Mouse (Mus musculus) frontal cortex, adult (tissue): ENCODE data around the gene Neurog3.

ENCODE experiments used
- ATAC-seq: cut with Nextera tagmentation; 2 replicates; pipeline ENCODE4 v1.9.2; 2017; ENCODE audit warnings: mild to moderate bottlenecking, moderate library complexity, mixed read lengths; ENCODE audit not compliant: low TSS enrichment

Neurog3 gene

GRCm38 (mm10) chr10:62132691-62133281 lies at the start of gene Neurog3:
Gene Neurog3 (plus strand): TSS chr10:62133090.
- no peak for ATAC-seq

- ATAC-seq: no peak
Observed at GRCm38 (mm10) chr10:62086044-62086443, 46.8 kb upstream of the Neurog3 start.

GRCm38 (mm10) chr10:62086826-62087225 lies 46.1 kb upstream of the Neurog3 start:
- no peak for ATAC-seq

GRCm38 (mm10) chr10:62088411-62088810 lies 44.5 kb upstream of the Neurog3 start:
- ATAC-seq: peak; percentile 42; the same call in 1 of the 2 replicates

GRCm38 (mm10) chr10:62089071-62089470 lies 43.8 kb upstream of the Neurog3 start:
- ATAC-seq: peak; percentile 98

- ATAC-seq: no peak
Observed at GRCm38 (mm10) chr10:62089486-62089885, 43.4 kb upstream of the Neurog3 start.

GRCm38 (mm10) chr10:62093903-62094302 lies 39.0 kb upstream of the Neurog3 start:
- ATAC-seq: no peak

- ATAC-seq: no peak
Observed at GRCm38 (mm10) chr10:62094401-62094800, 38.5 kb upstream of the Neurog3 start.

GRCm38 (mm10) chr10:62099749-62100403 lies 33.0 kb upstream of the Neurog3 start:
- ATAC-seq: no peak

GRCm38 (mm10) chr10:62101504-62102439 lies 31.1 kb upstream of the Neurog3 start:
- ATAC-seq: peak; percentile 84

- peak; percentile 43 for ATAC-seq
Observed at GRCm38 (mm10) chr10:62104835-62105576, 27.9 kb upstream of the Neurog3 start.

- no peak for ATAC-seq
Observed at GRCm38 (mm10) chr10:62107048-62107447, 25.8 kb upstream of the Neurog3 start.

- ATAC-seq: peak; percentile 87
Observed at GRCm38 (mm10) chr10:62110504-62111206, 22.2 kb upstream of the Neurog3 start.

GRCm38 (mm10) chr10:62111207-62111576 lies 21.7 kb upstream of the Neurog3 start:
- peak; percentile 64 for ATAC-seq

GRCm38 (mm10) chr10:62113865-62114647 lies 18.8 kb upstream of the Neurog3 start:
- no peak for ATAC-seq

- no peak for ATAC-seq
Observed at GRCm38 (mm10) chr10:62127137-62127536, 5.8 kb upstream of the Neurog3 start.

GRCm38 (mm10) chr10:62127711-62128231 lies 5.1 kb upstream of the Neurog3 start:
- ATAC-seq: no peak

- peak; percentile 79; the same call in 1 of the 2 replicates for ATAC-seq
Observed at GRCm38 (mm10) chr10:62128316-62128951, 4.5 kb upstream of the Neurog3 start.

- ATAC-seq: no peak
Observed at GRCm38 (mm10) chr10:62135696-62136470, 3.0 kb downstream of the Neurog3 start.
